Mouse (Mus musculus) liver, embryonic 16.5 days (tissue): ENCODE results near the gene Sarm1. TPM values are rescaled to one million over a fixed set of nuclear protein-coding genes. Genes with fewer than 3 reads are reported as not detected.
A peak's percentile ranks its signal among the peaks of the same experiment; 100 is the strongest.

ENCODE experiments used
- ATAC-seq: fragments of 200-750 bp; cut with Nextera tagmentation; 2 replicates; pipeline ENCODE4 v1.8.0; 2017; ENCODE audit warnings: low read depth, mild to moderate bottlenecking, moderate number of reproducible peaks, moderate library complexity
- H3K27ac ChIP-seq: fragments of 300-500 bp; sonication (generic); 2 replicates; pipeline ENCODE4 v1.5.1; 2014; ENCODE audit warnings: mild to moderate bottlenecking, low read length
- H3K27me3 ChIP-seq: fragments of 300-500 bp; sonication (generic); 2 replicates; pipeline ENCODE4 v1.6.1; 2014; ENCODE audit warnings: low read depth, low read length, mixed read lengths; ENCODE audit not compliant: control insufficient read depth, insufficient read depth
- H3K36me3 ChIP-seq: fragments of 300-500 bp; sonication (generic); 2 replicates; pipeline ENCODE4 v1.6.1; 2014; ENCODE audit warnings: mild to moderate bottlenecking; ENCODE audit not compliant: control insufficient read depth, insufficient read depth
- H3K4me1 ChIP-seq: fragments of 300-500 bp; sonication (generic); 2 replicates; pipeline ENCODE4 v1.6.1; 2014; ENCODE audit warnings: low read depth, low read length, mixed read lengths; ENCODE audit not compliant: control insufficient read depth
- H3K4me2 ChIP-seq: fragments of 300-500 bp; sonication (generic); 2 replicates; pipeline ENCODE4 v1.6.1; 2014; ENCODE audit warnings: low read depth, low read length, mixed read lengths
- H3K4me3 ChIP-seq: fragments of 300-500 bp; sonication (generic); 2 replicates; pipeline ENCODE4 v1.5.1; 2014; ENCODE audit warnings: low read depth, mild to moderate bottlenecking, low read length
- H3K9ac ChIP-seq: fragments of 300-500 bp; sonication (generic); 2 replicates; pipeline ENCODE4 v1.6.1; 2014; ENCODE audit warnings: low read depth, low read length
- H3K9me3 ChIP-seq: fragments of 300-500 bp; sonication (generic); replicated peaks from 2 replicates; pipeline ENCODE4 v1.6.1; 2016; ENCODE audit warnings: low read length; ENCODE audit not compliant: control insufficient read depth
- WGBS: fragments of 180-500 bp; shearing (Covaris S2); extraction: QIAGEN DNeasy Blood & Tissue Kit; methylation state at CpG from one replicate; pipeline ENCODE4 v1.1.7; 2014; ENCODE audit not compliant: insufficient replicate concordance; 5-methylcytosine and 5-hydroxymethylcytosine counted together
- polyA plus RNA-seq: library from polyadenylated mRNA; unstranded; fragments of >200 nt; fragmentation: Nextera tagmentation; extraction: Ambion mirVana; gene quantifications from 2 replicates; pipeline ENCODE4 v1.2.1, GENCODE M21; 2015

Sarm1 gene
- polyA plus RNA-seq, 1 experiment from 2014 or later: 0.14 TPM

DNA sequence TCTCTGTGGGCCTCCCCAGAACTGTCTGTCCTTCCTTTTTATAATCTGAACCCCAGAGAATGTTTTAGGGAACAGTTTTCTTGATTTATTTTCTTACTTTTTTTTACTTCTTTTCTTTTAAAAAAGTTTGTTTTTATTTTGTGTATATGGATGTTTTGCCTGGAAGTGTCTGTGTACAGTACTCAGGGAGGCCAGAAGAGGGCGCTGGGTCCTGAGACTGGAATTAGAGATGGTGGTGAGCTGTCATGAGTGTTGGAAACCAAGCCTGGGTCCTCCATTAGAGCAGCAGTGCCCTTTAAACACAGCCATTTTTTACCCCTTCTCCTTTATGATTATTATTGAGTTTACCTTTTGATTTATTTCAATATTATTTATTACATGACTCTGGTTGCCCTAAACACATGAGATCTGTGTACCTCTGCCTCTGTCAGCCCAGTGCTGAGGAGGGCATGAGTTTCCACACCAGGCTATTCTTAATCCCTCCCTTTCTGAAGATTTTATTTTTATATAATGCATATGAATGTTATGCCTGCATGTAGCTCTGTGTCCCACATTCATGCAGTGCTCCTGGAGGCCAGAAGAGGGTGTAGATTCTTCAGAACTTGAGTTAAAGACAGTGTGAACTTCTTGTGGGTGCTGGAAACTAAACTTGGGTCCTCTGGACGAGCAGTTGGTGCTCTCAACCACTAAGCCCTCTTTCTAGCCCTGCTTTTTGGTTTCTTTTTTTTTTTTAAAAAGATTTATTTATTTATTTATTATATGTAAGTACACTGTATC is 18.2 kb upstream of the Sarm1 start:
- no peak overlapping the region for H3K4me2 ChIP-seq
- peaks cover 16% of the 10 kb centered on the region for H3K36me3 ChIP-seq
- 36% methylated on average over 2 of the region's 2 CpGs for WGBS
- no peak overlapping the region for H3K9ac ChIP-seq
- no peak overlapping the region for H3K4me3 ChIP-seq
- no peak for ATAC-seq
- peaks cover 14% of the 10 kb centered on the region for H3K4me1 ChIP-seq
- no peak overlapping the region for H3K27ac ChIP-seq
- no peaks in the 10 kb centered on the region for H3K9me3 ChIP-seq
- no peaks in the 10 kb centered on the region for H3K27me3 ChIP-seq

DNA sequence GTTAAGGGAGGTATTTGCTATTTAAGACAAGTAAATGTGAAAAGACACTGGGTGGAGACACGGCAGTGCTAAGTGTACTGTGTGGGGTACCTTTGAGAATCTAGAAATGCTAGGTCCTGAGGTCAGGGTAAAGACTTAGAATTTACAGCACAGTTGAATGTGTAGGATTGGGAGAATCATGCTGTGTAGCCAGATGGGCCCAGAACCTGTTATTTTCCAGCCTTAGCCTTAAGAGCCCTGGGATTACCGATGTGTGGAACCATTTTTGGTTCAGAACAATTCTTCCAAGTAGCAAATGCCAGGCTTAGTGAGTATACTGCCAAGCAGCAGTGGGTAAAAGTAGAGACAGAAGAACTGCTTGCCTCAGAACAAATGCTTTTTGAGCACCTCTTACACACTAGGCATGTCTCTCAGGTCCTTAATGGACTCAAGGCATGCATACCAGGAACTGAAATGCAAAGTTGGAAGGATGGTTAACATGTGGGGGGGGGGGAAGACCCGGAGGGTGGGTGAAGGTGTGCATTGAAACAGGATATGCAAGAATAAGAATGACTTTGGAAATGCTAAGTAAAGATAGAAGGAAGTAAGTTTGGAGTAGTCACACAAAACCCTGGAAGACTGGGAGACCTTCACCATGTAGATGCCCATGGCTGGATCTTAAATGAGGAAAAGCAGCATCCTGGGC is 15.7 kb upstream of the Sarm1 start:
- H3K36me3 ChIP-seq: peaks cover 15% of the 10 kb centered on the region
- no peak for ATAC-seq
- no peaks in the 10 kb centered on the region for H3K9me3 ChIP-seq
- peak overlapping the region; percentile 92 for H3K4me2 ChIP-seq
- WGBS: 60% methylated on average over 3 of the region's 3 CpGs
- H3K4me1 ChIP-seq: peaks cover 14% of the 10 kb centered on the region
- H3K9ac ChIP-seq: peak overlapping the region; percentile 5; the same call in 1 of the 2 replicates
- H3K27me3 ChIP-seq: no peaks in the 10 kb centered on the region
- no peak overlapping the region for H3K27ac ChIP-seq
- H3K4me3 ChIP-seq: peak overlapping the region; percentile 93; the same call in 1 of the 2 replicates

DNA sequence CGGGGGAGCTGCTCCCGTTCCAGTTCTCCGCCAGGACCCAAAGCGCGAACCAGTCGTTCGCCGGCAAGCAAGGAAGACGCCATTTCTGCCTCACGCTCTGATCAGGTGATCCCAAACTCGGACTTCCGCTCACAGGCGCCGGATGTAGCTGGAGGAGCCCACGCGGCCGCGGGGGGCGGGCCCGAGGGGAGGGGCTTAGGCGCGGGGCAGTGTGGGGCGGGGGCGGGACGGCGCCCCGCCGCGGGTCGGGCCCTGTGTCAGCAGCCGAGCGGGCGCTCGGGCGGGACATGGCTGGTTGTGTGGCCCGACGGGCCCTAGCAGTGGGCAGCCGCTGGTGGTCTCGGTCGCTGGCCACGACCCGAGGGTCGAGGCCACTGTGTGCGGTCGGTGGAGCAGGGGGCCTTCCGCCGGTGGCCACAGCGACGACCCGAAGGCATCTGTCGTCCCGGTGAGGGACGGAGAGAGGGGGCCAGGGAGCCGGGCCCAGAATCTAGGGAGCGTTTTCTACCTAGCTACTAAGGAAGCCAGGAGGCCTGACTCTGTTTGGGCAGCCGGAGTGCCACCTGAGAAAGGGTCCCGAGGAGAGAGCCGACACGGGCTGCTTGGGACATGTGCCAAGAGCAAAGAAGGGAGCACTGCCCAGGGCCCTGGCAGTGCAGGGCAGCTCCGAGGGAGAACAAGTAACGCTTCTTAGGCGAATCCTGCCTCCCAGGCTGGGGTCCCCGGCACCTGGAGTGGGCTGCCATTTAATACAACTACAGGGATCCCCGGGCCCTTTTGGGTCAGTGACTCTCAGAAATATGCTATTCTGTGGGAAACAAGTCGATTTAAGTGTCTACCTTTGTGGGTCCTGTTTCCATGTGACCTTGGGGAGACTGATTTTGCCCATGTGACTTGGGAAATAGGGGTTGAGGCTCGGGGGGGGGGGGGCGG is 14.7 kb upstream of the Sarm1 start, which contains the start of the genes Tmem199 and Poldip2:
Tmem199 (minus strand) TSS at position 148 of the 933 bp plus-strand sequence.
Poldip2 (plus strand) TSS at position 169 of the 933 bp plus-strand sequence.
- H3K9me3 ChIP-seq: no peaks in the 10 kb centered on the region
- H3K27ac ChIP-seq: peak within 1 kb of the TSS; percentile 80
- ATAC-seq: peak; percentile 98
- no peaks in the 10 kb centered on the region for H3K27me3 ChIP-seq
- H3K36me3 ChIP-seq: peaks cover 21% of the 10 kb centered on the region
- peak within 1 kb of the TSS; percentile 93 for H3K4me3 ChIP-seq
- peak within 1 kb of the TSS; percentile 92 for H3K4me2 ChIP-seq
- WGBS: under 1% methylated on average over 65 of the region's 67 CpGs
- peaks cover 14% of the 10 kb centered on the region for H3K4me1 ChIP-seq
- H3K9ac ChIP-seq: peak within 1 kb of the TSS; percentile 90

DNA sequence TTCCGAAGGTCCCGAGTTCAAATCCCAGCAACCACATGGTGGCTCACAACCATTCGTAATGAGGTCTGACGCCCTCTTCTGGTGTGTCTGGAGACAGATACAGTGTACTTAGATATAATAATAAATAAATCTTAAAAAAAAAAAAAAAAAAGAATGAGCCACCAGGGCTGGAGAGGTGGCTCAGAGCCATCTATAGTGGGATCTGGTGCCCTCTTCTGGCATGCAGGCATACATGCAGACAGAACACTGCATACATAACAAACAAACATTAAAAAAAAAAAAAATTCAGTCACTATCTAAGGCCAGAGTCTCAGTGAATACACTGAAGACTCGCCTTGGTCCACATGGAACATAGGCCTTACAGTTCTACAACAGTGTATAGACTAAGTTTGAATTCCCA is 11.6 kb upstream of the Sarm1 start:
- ATAC-seq: no peak
- 61% methylated on average over 5 of the region's 5 CpGs for WGBS

DNA sequence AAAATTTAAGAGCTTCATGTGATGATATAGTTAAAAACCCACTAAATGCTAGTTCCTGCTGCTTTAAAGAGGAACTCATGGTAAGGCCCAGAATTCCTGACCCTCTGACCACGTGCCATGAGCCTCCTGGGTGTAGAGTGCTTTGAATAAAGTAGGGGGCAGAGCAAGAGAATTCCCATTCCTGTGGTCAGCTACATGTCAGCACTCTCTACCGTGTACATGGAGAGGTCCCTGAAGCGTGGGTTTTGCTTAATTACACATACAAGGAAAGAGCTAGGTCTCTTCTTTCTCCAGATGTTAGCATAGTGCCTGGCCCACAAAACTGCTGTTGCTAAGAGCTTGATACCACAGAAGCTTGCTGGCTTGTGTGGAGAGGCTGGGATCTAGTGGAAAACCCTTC is 7.9 kb upstream of the Sarm1 start:
- 70% methylated on average over 3 of the region's 3 CpGs for WGBS
- Histone ChIP-seq H3K4me2 (no peak overlapping the region), H3K9ac (no peak overlapping the region), H3K27ac (no peak overlapping the region), H3K9me3 (no peaks in the 10 kb centered on the region), H3K36me3 (peaks cover 9% of the 10 kb centered on the region), H3K4me3 (no peak overlapping the region), H3K27me3 (peaks cover 2% of the 10 kb centered on the region; the same call in 1 of the 2 replicates), H3K4me1 (no peaks in the 10 kb centered on the region; the same call in 1 of the 2 replicates)
- no peak for ATAC-seq

More for the DNA sequence above, 11.6 kb upstream of the Sarm1 start:
- Histone ChIP-seq H3K27me3 (no peaks in the 10 kb centered on the region), H3K4me2 (no peak overlapping the region), H3K36me3 (peaks cover 9% of the 10 kb centered on the region), H3K9me3 (no peaks in the 10 kb centered on the region), H3K4me1 (peaks cover 14% of the 10 kb centered on the region), H3K9ac (no peak overlapping the region), H3K27ac (no peak overlapping the region), H3K4me3 (no peak overlapping the region)

DNA sequence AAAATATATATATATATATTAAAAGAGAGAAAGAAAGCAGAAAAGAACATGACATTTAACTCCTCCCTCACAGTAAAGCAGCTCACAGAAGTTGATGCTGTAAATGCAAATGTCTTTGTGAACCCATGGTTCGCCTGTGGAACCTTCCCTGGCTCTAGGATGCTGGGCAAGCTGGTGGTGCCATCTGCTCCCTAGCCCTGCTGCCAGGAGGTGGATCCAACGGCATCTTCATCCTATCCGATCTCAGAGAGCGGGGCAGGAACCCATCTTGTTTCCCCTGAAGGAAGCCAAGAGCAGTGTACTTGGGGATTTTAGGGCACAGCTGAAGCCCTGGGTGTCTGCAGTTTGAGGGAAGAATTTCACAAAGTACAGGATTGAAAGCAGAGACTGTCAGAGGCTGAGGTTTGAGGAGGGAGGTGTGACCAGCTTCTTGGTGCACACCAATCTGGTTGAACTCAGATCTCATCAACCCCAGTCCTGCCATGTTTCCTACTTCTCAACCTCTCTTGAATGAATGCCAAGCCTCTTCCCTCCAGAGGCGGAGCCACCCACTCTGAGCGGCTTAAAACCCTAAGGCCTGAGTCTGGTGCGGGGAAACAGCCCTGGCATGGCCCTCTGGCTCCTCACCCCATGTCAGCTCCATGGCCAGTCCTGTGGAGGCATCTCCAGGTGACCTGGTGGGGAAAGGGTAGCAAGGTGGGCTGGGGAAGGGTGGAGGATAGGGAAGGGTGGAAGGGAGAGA is 5.5 kb upstream of the Sarm1 start, which contains the start of gene Sebox:
Sebox (plus strand) TSS at position 539 of the 742 bp plus-strand sequence.
- H3K4me3 ChIP-seq: no peak within 1 kb of the TSS
- no peaks in the 10 kb centered on the region for H3K9me3 ChIP-seq
- WGBS: 54% methylated on average over 7 of the region's 7 CpGs
- H3K4me2 ChIP-seq: no peak within 1 kb of the TSS
- no peak within 1 kb of the TSS for H3K9ac ChIP-seq
- H3K4me1 ChIP-seq: no peaks in the 10 kb centered on the region; the same call in none of the 2 replicates
- H3K27me3 ChIP-seq: peaks cover 15% of the 10 kb centered on the region
- no peak within 1 kb of the TSS for H3K27ac ChIP-seq
- peaks cover 7% of the 10 kb centered on the region for H3K36me3 ChIP-seq
- no peak for ATAC-seq

DNA sequence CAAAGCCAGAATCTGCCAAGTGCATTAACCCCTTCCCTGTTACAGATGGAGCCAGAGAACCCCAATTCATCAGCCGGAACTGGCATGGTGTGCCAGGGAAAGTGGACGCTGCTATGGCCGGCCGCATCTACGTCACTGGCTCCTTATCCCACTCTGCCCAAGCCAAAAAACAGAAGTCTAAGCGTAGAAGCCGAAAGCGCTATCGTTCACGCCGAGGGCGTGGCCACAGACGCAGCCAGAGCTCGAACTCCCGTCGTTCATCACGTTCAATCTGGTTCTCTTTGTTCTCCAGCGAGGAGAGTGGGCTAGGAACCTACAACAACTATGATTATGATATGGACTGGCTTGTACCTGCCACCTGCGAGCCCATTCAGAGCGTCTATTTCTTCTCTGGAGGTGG is 4.0 kb upstream of the Sarm1 start:
- H3K9ac ChIP-seq: no peak overlapping the region
- no peak overlapping the region for H3K27ac ChIP-seq
- H3K36me3 ChIP-seq: no peaks in the 10 kb centered on the region
- H3K27me3 ChIP-seq: peaks cover 28% of the 10 kb centered on the region
- WGBS: 63% methylated on average over 20 of the region's 20 CpGs
- no peak for ATAC-seq
- peak overlapping the region; percentile 33 for H3K4me3 ChIP-seq
- peaks cover 13% of the 10 kb centered on the region for H3K4me1 ChIP-seq
- H3K4me2 ChIP-seq: peak overlapping the region; percentile 48; the same call in 1 of the 2 replicates
- no peaks in the 10 kb centered on the region for H3K9me3 ChIP-seq
